ENCODE assay signal across 7 mouse cellular contexts in genomic region chr3:116836681-116837475, GRCm38 (mm10).
"Had no signal": no experiment of that assay in that cellular context is flagged by ENCODE, and none has a peak within 500 bp of the region (broad histone marks: within the 10 kb centered on the region; RNA-seq: fewer than 3 reads in every experiment).

No protein-coding gene starts in this region.

- H3K9ac ChIP-seq: limb, embryonic 12.5 days; liver, postnatal 0 days; lung, embryonic 15.5 days; stomach, embryonic 15.5 days had no signal

- H3K27me3 ChIP-seq: limb, embryonic 12.5 days; liver, embryonic 13.5 days; lung, embryonic 15.5 days; megakaryocyte, embryonic 14.5 days; stomach, embryonic 15.5 days had no signal

- H3K4me1 ChIP-seq: limb, embryonic 12.5 days; lung, embryonic 15.5 days; stomach, embryonic 15.5 days had no signal

- H3K36me3 ChIP-seq: limb, embryonic 12.5 days; liver, embryonic 13.5 days; lung, embryonic 15.5 days; stomach, embryonic 15.5 days had no signal

- H3K4me3 ChIP-seq: liver, embryonic 13.5 days had no signal

- H3K27ac ChIP-seq: limb, embryonic 12.5 days; liver, embryonic 13.5 days; lung, embryonic 15.5 days; macrophage; stomach, embryonic 15.5 days had no signal

- H3K9me3 ChIP-seq: limb, embryonic 12.5 days; liver, embryonic 13.5 days; lung, embryonic 15.5 days; megakaryocyte, embryonic 14.5 days; stomach, embryonic 15.5 days had no signal
